24 mouse cellular contexts compared by ENCODE assay signal in genomic region chr6:146498416-146498815, GRCm38 (mm10). TPM values are rescaled to one million over a fixed set of nuclear protein-coding genes. Genes with fewer than 3 reads are reported as not detected.
A peak's percentile ranks its signal among the peaks of the same experiment; 100 is the strongest.
DNase-seq lines count a peak whose midpoint lies in the region; ATAC-seq and TF ChIP-seq lines count a peak whose summit lies in the region.
"Had no signal": no experiment of that assay in that cellular context is flagged by ENCODE, and none has a peak within 500 bp of the region (broad histone marks: within the 10 kb centered on the region; RNA-seq: fewer than 3 reads in every experiment).

No protein-coding gene starts in this region.

- intact Hi-C loops in left cerebral cortex, adult 2 months (cut with DNase I) = no loop called here

- no peaks in the 10 kb centered on the region for H3K36me3 ChIP-seq in heart, embryonic 13.5 days
- peaks cover 12% of the 10 kb centered on the region for H3K36me3 ChIP-seq in megakaryocyte, embryonic 14.5 days (replicated peaks; ENCODE audit: low read length)
- H3K36me3 ChIP-seq in thymus, adult 2 months (ENCODE audit: control insufficient read depth, insufficient read depth, low read length) = no peaks in the 10 kb centered on the region
- H3K36me3 ChIP-seq: embryonic facial prominence, embryonic 10.5 days; embryonic facial prominence, embryonic 13.5 days; forebrain, embryonic 12.5 days; forebrain, embryonic 15.5 days; hindbrain, embryonic 12.5 days; hindbrain, embryonic 15.5 days; intestine, embryonic 15.5 days had no signal

- H3K27ac ChIP-seq in heart, embryonic 13.5 days (replicated peaks) = no peak overlapping the region
- H3K27ac ChIP-seq in thymus, adult 2 months (ENCODE audit: control insufficient read depth, insufficient read depth, low read length) = peak overlapping the region; percentile 23; the same call in 1 of the 2 replicates
- no peak overlapping the region for H3K27ac ChIP-seq in left cerebral cortex, adult 2 months
- H3K27ac ChIP-seq: embryonic facial prominence, embryonic 10.5 days; embryonic facial prominence, embryonic 13.5 days; forebrain, embryonic 12.5 days; forebrain, embryonic 15.5 days; hindbrain, embryonic 12.5 days; hindbrain, embryonic 15.5 days; intestine, embryonic 15.5 days had no signal

- peaks cover 46% of the 10 kb centered on the region for H3K4me1 ChIP-seq in heart, embryonic 13.5 days
- peaks cover 85% of the 10 kb centered on the region for H3K4me1 ChIP-seq in megakaryocyte, embryonic 14.5 days
- H3K4me1 ChIP-seq in thymus, adult 2 months (replicated peaks; ENCODE audit: control insufficient read depth, insufficient read depth, low read length) = peaks cover 35% of the 10 kb centered on the region

- no peak for ATAC-seq in heart, embryonic 13.5 days (ENCODE audit: extremely low read depth, insufficient number of reproducible peaks, low FRiP score, low TSS enrichment)
- ATAC-seq in megakaryocyte, adult 5-6 weeks (ENCODE audit: poor library complexity, severe bottlenecking) = no peak
- ATAC-seq: forebrain, embryonic 15.5 days; intestine, embryonic 15.5 days had no signal

- TF ChIP-seq POLR2A in thymus, adult 2 months (IDR thresholded peaks at IDR 0.05; ENCODE audit: control insufficient read depth, extremely low read depth, insufficient read depth, low read length, poor library complexity) = no peak

- TF ChIP-seq CTCF in thymus, adult 2 months (IDR thresholded peaks at IDR 0.05; ENCODE audit: borderline replicate concordance, control insufficient read depth, extremely low read depth, insufficient read depth, low read length, poor library complexity) = no peak
- no peak for TF ChIP-seq CTCF in left cerebral cortex, adult 2 months (IDR thresholded peaks at IDR 0.05)

- no peak for DNase-seq in heart, adult 18-20 months
- DNase-seq in thymus, adult 2 months = no peak
- no peak for DNase-seq in thymus, postnatal 25 days
- no peak for DNase-seq in left cerebral cortex, adult 2 months (ENCODE audit: extremely low spot score in 1 of 2, low spot score in 2 of 2)
- DNase-seq: adrenal gland, adult 8-10 months; adrenal gland, postnatal 25 days; cerebellum, adult 11-12 months; cerebellum, adult 8-10 months; cerebellum, postnatal 10 days; cerebellum, postnatal 36 days; embryo, embryonic 11 days; gastrocnemius, postnatal 25 days had no signal

- 64% methylated on average over 3 of the region's 3 CpGs for WGBS in heart, embryonic 13.5 days
- WGBS in thymus, adult 2 months = 73% methylated on average over 3 of the region's 3 CpGs

- peak overlapping the region; percentile 14; the same call in 1 of the 2 replicates for H3K4me2 ChIP-seq in heart, embryonic 13.5 days
- H3K4me2 ChIP-seq: embryonic facial prominence, embryonic 13.5 days; forebrain, embryonic 12.5 days; forebrain, embryonic 15.5 days; heart, embryonic 11.5 days; hindbrain, embryonic 12.5 days; hindbrain, embryonic 15.5 days; intestine, embryonic 15.5 days had no signal

- H3K27me3 ChIP-seq in heart, embryonic 13.5 days (replicated peaks) = no peaks in the 10 kb centered on the region; the same call in 1 of the 2 replicates
- peaks cover 6% of the 10 kb centered on the region for H3K27me3 ChIP-seq in megakaryocyte, embryonic 14.5 days (replicated peaks)
- H3K27me3 ChIP-seq in thymus, adult 2 months (ENCODE audit: control insufficient read depth, insufficient read depth, low read length) = no peaks in the 10 kb centered on the region
- H3K27me3 ChIP-seq: intestine, embryonic 15.5 days had no signal

- no peak overlapping the region for H3K4me3 ChIP-seq in heart, embryonic 13.5 days
- peak overlapping the region; percentile 50 for H3K4me3 ChIP-seq in megakaryocyte, embryonic 14.5 days (replicated peaks)
- no peak overlapping the region for H3K4me3 ChIP-seq in thymus, adult 2 months (ENCODE audit: control insufficient read depth, insufficient read depth, low read length)
- no peak overlapping the region for H3K4me3 ChIP-seq in left cerebral cortex, adult 2 months
- H3K4me3 ChIP-seq: embryonic facial prominence, embryonic 10.5 days; embryonic facial prominence, embryonic 13.5 days; erythroblast, embryonic 14.5 days; forebrain, embryonic 12.5 days; forebrain, embryonic 15.5 days; hindbrain, embryonic 12.5 days; hindbrain, embryonic 15.5 days; intestine, embryonic 15.5 days had no signal

- no peak overlapping the region for H3K9ac ChIP-seq in heart, embryonic 13.5 days
- H3K9ac ChIP-seq: embryonic facial prominence, embryonic 13.5 days; forebrain, embryonic 12.5 days; forebrain, embryonic 15.5 days; hindbrain, embryonic 12.5 days; hindbrain, embryonic 15.5 days; intestine, embryonic 15.5 days had no signal

- no peaks in the 10 kb centered on the region for H3K9me3 ChIP-seq in heart, embryonic 13.5 days
- H3K9me3 ChIP-seq in megakaryocyte, embryonic 14.5 days = no peaks in the 10 kb centered on the region
- H3K9me3 ChIP-seq: embryonic facial prominence, embryonic 10.5 days; embryonic facial prominence, embryonic 13.5 days; forebrain, embryonic 12.5 days; forebrain, embryonic 15.5 days; hindbrain, embryonic 12.5 days; hindbrain, embryonic 15.5 days; intestine, embryonic 15.5 days had no signal

RNA-seq across cellular contexts. Expression of gene Itpr2, which starts 3.6 kb away (rescaled TPM):
- 31.2 and 31.4 TPM in 2 replicates for polyA plus RNA-seq in heart, embryonic 13.5 days (2015; fragmentation: Nextera tagmentation; extraction: Ambion mirVana)
- total RNA-seq in heart, adult 18-20 months (2021) = 10 to 100 TPM; 16.9 to 25.3 TPM
- polyA plus RNA-seq in megakaryocyte, embryonic 14.5 days (2012; ENCODE audit: insufficient read depth, low replicate concordance) = 1.5 TPM in 1 of 2 replicates, not detected in the other
- 15.3 and 17.3 TPM in 2 replicates for total RNA-seq in megakaryocyte, adult 5-6 weeks (2015)
- 22.8 and 26.9 TPM in 2 replicates for total RNA-seq in megakaryocyte, adult 5-6 weeks (2017)
- polyA plus RNA-seq in thymus, adult 2 months (2012; rRNA removed) = 60.3 and 61.8 TPM in 2 replicates
- 10 to 100 TPM; 12.3 to 15.4 TPM for total RNA-seq in left cerebral cortex, adult 2 months (2021)
